Mouse (Mus musculus) c-Kit-positive CD71-negative TER-119-negative erythroid progenitor cells, embryonic 14.5 days (primary cell): ENCODE results near the gene Cybrd1.

Experiments
- DNase-seq: peaks from one replicate; pipeline ENCODE4 v3.0.0-alpha.2; 2013; ENCODE audit warnings: low read depth

Cybrd1 gene

GRCm38 (mm10) chr2:71176329-71177249, 58.9 kb downstream of the Cybrd1 start:
- no peak for DNase-seq

GRCm38 (mm10) chr2:71177250-71177615, 59.5 kb downstream of the Cybrd1 start:
- no peak for DNase-seq

- no peak for DNase-seq
These were observed 60.0 kb downstream of the Cybrd1 start for GRCm38 (mm10) chr2:71177760-71178159.

GRCm38 (mm10) chr2:71179716-71180115, 62.0 kb downstream of the Cybrd1 start:
- no peak for DNase-seq

- DNase-seq = no peak
These were observed 63.0 kb downstream of the Cybrd1 start for GRCm38 (mm10) chr2:71180566-71181217.

- no peak for DNase-seq
These were observed 70.2 kb downstream of the Cybrd1 start for GRCm38 (mm10) chr2:71187950-71188349.

GRCm38 (mm10) chr2:71188861-71189260, 71.1 kb downstream of the Cybrd1 start:
- no peak for DNase-seq

GRCm38 (mm10) chr2:71191391-71192194, 73.9 kb downstream of the Cybrd1 start:
- no peak for DNase-seq

- DNase-seq = no peak
These were observed 74.6 kb downstream of the Cybrd1 start for GRCm38 (mm10) chr2:71192195-71192807.
